Mouse (Mus musculus): ENCODE measurements around the gene Tifa.
"Not testable (repeated sequence)": the region's sequence is repeated elsewhere in the genome, so short reads cannot be mapped to it uniquely, and the experiment has no call there.

Tifa gene

DNA sequence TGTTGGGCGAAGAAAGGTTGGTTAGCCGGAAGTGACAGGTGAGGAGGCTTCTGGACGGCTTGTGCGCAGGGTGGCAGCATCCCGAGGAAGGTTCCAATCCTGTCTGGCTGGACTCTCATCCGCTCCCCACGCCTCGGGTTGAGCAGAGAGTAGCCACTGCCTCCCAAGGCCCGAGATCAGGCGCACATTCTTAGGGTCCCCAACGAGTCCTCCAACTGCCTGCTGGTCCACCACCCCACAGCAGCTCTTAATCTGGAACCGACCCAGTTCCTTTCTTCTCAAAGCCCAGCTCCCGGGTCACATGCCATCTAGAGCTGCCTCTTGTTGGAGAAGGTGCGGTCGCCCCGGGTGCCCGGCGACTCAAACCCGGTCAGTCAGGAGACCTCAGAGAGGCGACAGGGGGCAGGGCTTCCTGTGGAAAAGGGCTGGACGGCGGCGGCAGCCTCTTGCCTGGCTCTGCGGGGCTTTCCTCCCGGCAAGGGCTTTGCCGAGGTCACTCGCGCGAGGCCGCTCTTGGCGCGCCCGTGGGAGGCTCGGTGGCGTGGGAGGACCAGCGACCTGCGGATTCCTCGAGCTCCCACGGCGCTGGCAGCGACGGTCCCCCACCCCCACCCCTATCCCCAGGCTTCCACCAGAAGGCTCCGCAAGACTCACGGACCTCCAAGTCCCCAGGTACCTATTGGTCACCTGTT is at the start of gene Tifa:
TSS of gene Tifa (plus strand) at position 306 of the 692 bp plus-strand sequence.
- peak; percentile 29 for DNase-seq

DNA sequence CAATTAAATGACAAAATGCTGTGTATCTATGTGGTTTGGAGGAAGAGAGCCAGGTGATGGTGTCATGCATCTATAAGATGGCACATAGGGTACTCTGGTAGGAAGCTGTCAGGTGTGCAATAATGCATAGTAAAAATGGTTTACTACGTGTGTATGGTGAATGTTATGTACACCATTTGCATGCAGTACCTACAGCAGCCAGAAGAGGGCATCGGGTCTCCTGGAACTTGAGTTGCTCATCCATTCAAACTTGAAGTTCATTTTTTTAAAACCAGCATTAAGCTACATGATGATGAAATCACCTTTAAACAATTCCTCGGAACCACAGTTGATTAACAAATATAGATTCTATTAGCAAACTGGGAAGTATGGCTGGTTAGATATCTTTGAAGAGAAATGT is 48.1 kb upstream of the Tifa start:
- no peak for DNase-seq

DNA sequence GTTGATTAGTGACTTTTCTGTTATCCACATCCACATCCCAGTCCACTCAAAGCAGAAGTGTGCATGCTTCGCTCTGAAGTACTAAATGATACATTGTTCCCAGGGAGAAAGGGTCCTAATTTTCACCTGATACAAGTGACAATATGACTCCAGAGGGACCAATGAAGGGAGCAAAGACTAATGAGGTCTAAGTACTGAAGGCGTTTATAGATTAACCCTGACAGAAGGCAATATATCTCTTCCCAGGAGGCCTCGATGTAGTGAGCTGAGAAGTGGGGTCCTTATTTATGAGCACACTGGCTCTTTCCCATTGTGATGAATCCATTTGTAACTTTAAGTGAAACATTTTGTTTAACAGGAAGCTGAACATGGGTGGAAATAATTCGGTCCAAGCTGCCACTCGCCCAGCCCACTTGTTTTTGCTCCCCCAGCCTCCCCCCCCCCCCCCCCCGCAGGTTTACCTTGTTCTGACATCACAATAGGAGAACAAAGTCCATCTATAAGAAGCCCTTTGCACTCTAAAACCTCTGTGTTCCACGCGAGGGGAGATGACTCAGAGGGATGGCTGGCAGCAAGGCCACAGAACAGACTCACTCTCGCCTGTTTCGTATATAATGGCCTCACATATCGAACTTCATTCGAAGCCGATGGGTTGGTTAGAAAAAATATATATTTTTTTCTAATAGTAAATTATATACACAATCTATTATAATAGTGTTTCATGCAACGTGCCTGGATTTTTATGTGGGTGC is 45.8 kb upstream of the Tifa start:
- no peak for DNase-seq

DNA sequence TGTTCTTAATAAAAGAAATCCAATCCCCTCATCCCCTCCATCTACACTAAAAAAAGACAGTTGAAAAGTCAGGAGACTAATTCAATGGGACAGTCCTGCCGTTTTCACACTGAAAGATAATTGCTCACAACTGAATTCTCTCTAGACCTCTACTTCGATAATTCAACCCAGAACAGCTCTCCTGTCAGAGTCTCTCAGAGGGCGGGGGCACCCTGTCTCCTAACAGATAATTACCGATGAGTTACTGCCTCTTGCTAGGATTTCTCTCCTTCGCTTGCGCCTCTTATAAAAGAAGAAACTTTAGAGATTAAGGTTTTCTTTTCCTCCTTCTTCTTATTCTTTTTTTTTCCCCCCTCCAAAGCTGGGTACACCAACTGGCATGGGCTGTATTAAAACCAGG is 44.1 kb upstream of the Tifa start:
- DNase-seq = no peak

DNA sequence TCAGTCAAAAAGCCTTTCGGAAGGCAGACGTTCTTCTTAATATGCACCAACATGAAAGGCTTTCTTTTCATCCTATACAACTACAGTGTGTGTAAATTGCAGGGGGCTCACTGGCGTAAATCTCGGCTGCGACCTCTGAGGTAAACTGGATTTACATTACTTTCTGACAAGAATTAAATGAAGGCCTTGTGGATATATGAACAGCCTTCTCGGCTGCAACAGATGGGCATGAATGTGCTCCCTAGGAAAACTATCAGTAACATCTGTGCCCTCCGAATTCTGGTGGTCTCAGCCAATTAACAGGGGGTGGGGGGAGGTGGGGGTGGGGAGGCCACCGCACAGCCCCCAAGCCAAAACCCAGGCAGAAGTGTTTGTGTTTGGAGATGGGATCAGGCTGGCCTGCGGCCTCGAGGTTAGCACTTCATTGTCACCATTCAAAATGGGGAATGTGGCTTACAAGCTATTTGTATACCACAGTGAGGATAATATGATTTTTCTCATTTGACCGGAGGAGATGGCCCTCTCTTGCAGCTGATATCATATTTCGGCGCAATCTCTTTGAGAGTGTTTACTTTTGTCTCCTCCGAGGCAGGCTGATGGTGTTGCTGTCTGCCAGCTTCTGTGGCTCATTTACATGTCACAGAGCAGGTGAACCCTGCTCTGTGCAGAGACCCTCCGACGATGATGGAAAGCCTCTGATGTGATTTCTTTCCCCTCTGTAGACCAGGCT is 43.5 kb upstream of the Tifa start:
- DNase-seq = no peak

DNA sequence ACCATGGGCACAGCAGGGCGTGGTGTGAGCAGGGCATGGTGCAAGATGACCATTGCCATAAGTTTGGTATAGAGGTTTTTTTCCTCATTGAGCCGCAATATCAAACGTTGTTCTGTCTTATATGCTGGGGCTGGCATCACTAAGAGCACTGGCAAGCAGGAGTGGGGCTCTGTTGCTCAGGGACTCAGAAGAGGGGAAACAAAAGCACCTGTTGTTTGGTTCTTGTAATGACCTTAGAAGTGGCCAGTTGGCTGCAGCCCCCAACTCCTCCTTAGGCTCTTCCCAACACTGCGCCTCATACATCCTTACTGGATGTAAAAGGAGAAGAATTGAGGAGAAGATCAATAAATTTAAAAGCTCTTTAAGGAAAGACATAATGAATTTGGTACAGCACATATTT is 41.0 kb upstream of the Tifa start:
- DNase-seq = no peak

DNA sequence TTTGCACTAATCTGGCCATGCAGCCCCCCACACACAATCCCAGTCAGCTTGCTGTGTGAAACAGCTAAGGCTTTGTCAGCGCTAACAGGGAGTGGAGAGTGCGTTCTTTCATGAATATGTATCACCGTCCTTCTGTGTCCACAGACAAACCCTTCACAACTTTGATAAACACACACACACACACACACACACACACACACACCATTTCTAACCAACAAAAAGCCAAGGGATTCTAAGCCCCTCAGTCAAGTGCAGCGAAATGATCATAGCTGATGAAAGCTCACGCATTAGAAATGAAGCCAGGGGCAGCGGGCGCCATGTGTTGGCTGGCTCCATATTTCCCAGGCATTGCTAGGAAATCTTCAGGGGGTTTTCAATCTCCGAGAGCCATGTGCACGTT is 40.3 kb upstream of the Tifa start:
- DNase-seq = no peak

DNA sequence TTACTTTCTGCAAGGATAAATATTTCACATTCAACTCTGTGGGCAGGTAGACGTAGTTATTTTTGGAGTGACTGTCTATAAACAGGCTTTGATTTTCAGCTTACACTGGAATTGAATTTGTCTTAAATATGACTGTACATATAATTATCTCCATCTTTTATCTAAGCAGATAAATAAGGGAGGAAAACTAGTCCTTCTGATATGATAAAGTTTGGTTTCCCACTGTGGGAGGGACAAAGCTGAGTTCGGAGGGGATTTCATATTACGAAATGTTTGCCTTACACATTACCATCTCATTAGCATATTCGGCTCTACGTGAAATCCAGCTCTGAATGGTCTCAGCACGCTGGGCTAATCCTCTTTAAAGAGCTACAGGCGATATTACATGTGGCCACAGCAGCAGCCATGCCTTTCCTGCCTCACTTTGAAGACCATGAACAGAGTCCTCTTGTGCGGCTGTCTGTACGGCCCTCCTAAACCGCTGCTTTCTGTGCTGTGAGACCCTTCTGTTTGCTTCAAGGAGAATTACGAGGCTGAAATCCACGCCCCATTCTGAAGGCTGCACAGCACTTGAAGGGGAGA is 39.5 kb upstream of the Tifa start:
- no peak for DNase-seq

DNA sequence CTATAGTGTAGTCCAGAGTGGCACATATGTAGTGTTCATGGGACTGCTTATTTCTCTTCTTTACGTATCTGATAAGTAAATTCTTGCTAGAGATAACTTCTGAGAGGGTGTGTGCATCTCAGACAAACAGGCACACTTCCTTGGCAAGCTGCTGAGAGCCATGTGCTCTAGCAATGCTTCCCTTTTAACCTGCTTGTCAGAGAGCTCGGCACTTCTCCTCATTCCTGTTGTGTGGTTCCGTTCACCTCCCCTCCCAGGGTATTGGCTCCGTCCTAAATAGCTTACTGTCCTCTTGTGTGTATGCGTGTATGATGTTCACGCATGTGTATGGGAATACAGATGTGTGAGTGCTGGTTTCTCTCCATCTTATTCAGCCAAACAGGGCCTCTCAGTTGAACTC is 33.1 kb upstream of the Tifa start:
- no peak for DNase-seq

DNA sequence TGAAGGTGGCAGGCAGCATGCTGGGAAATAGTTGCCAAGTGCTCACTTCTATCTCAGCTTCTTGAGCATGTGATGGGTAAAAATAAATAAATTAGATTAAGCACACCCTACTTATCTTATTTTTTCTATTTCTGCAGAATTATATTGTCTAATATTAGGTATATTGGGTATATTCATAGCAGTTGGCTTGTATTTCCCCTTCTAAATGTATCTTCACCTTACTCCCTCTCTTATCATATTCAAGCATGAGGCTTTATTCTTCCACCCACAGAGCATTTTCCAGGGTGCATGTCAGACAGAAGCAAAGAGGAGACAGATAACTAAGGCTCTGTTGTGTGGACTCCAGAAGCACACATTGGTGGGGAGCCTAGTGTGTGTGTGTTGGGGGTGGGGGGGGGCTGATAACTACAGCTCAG is 31.7 kb upstream of the Tifa start:
- DNase-seq = no peak

DNA sequence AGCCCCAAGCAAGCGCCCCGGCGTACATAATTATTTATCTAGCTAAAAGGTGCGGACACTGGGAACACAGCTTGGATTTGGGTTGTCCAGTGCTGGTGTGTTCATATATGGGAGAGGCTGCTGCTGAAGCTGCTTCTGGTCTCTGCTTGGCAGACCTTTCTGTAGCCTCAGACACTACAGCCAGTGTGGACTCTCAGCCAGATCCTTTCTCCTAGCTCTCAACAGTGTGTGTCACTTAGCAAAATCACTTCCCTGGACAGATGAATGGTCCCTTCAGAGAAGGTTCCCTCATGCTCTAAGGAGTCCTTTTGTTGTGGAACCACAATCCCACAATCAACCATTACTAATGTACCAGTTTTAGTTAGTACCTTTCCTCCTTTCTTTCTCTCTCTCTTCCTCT is 30.8 kb upstream of the Tifa start:
- no peak for DNase-seq

DNA sequence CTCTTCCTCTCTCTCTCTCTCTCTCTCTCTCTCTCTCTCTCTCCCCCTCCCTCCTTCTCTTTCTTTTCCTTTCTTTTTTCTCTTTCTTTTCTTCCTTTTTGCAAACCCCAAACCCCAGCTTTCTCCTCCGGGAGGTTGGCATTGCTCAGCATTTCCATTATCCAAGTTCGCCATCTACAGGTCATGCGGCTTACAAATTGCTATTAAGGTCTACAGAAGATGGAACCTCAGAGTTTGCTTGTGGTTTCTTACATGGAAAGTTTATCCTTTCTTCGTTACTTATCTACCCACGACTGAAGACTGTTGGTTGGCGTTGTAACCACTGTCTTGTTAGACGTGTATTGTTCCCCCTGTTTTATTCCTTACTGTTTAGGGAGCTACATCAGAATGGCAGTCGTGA is 30.4 kb upstream of the Tifa start:
- DNase-seq = peak; percentile 47

DNA sequence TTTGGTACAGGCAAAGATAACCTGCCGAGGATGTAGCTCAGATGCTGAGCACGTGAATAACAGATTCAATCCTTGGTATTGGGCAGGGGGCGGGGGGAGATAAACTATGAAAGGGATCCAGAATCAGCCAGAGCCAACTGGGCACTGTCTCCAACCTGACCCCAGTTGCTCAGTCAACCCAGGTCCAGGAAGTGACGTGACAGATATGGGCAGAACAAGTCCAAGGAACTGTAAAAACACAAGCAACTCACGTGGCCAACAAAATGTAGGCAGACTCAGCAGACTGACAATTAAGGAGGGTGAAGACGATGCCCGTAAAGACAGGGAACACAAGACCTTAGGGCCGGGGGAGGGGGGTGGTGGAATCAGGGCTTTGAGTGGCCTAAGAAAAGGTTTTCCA is 27.2 kb upstream of the Tifa start:
- DNase-seq = no peak

DNA sequence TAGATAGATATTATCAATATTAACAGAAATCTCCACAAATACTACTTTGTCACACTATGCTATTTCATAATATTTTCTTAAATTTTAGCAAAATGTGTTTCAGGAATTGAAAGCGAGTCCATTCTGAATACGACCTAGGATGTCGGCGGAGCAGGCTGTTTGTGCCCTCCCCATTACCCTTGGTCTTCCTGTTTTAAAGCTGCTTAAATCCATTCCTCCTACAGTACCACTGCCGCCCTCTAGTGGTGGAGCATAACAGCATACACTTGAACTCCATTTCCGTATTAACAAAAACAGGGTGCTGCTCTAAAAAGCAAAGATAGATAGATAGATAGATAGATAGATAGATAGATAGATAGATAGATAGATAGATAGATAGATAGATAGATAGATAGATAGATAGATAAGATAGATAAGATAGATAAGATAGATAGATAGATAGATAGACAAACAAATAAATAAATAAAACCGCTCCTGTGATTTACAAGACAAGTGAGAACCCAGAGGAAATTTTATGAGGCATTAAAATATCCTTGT is 26.5 kb upstream of the Tifa start:
- DNase-seq = peak; percentile 79

DNA sequence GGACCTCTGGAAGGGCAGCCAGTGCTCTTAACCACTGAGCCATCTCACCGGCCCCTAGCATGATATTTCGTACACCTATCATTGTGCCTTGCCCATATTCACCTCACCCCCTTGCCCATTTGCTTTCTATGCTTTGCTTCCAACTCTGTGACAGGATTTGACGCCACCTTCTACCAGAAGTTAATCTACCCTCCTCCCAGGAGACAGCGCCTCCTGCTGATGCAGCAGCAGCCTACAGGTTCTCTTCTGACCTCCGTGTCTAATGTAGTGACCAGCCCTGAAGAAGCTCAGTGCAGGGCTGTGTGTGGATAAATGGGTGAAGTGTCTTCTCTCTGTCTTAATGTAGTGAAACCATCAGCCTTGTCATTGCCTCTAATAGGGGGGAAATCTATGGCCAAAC is 25.1 kb upstream of the Tifa start:
- DNase-seq = no peak

DNA sequence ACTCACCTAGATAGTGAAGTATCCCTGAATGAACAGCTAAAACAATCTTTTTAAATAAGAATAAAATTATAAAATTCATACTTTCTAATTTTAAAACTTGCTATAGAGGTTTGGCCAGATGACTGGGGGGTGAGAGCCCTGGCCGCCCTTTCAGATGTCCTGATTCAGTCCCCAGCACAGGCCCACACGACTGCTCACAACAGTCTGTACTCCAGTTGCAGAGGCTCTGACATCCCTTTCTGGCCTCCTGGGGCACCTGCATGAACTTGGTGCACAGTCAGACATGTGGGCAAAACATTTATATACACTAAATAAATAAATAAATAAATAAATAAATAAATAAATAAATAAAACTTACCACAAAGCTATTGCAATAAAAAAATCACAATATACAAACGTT is 23.6 kb upstream of the Tifa start:
- no peak for DNase-seq

DNA sequence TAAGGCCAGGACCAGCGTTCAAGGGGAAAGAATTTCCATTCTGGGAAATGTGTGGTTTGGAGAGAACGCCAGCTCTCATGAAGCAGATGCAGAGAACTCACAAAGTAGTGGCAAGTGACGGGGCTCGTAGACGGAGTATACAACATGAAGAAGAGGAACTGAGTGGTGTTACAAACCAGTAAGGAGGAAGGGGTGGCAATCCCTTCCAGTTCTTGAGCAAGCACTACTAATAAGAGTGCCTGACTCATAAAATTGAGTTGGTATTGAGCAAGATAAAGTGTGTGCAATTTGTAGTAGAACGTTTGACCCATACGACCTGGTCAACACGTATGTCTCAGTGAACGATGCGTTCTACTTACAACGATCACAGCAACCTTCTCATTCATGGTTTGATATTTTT is 20.5 kb upstream of the Tifa start:
- DNase-seq = no peak

DNA sequence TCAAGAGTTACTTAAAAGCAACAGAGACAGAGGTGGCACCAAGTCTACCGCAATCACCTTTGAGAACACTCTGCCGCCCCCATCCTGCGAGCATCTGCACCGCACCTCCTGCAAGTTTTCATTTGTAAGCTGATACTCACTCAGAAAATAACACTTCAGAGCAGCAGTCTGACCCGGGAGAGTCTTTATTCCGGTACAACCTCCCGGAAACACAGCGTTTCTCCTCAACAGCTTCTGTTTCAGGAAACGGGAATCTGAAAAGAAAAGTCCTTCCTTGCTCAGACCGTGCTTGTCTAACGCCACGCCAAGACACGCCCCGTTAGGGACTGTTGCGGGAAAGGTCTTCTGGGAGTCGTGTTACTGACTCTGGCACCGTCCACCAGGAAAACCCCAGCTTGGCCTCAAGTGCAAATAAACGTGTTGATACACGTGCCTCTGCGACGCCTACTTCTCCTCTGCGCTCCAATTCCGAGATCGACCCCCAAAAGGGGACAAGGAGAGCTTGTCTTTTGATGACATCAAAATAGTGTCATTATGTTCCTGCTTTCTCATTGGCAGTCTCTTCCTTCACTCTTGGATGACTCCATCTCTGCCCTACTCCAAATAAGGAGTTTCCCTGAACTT is 9.5 kb upstream of the Tifa start, which contains the start of gene Alpk1:
TSS of gene Alpk1 (minus strand) at position 507 of the 624 bp plus-strand sequence.
- DNase-seq = peak; percentile 52

DNA sequence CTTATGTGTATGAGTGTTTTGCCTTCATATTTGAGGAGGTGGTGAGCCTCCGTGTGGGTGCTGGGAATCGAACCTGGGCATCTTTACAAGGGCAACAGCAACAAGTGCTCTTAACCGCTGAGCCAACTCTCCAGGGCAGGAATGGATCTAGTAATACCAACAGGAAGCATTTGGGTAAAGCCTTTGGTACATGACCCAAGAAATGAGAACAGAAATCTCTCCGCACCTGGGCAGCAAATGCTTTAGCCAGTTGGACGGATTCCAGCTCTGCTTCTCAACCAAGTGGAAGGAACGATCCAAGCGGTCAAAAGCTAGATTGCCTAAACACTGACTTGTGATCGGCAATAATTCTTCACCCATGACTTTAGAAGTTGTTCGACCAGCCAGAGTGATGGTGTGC is 8.7 kb upstream of the Tifa start:
- no peak for DNase-seq

DNA sequence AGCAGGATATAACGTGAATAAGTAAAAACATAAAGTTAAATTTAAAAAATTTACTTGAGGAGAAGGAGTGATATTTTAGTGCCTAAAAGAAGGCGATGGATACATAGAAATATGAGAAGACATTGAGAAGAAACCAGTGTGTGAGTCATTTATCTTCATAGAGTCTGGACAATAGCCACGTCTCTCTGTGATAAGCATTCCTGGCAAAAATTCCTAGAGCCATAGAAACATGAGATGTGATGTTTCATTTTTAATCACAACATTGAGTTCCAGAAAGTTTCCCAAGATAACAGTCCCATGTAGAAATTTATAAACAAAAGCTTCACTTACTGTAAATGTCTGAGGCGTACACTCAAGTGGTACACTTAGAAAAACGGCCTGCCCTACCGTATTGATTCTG is 6.7 kb upstream of the Tifa start:
- DNase-seq = no peak

DNA sequence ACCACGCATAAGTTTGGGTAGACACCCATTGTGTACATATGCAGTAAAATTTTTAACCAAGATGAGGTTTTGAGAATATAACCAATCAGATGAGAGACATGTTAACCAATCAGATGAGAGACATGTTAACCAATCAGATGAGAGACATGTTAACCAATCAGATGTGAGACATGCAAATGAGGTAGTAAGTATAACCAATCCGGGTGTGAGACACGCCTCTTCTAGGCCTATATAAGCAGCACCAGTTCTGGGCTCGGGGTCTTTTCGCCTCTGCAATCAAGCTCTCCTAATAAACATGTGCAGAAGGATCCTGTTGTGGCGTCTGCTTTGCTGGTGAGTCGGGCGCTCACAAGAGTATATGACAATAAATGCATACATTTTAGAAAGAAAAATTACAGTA is 5.9 kb upstream of the Tifa start:
- DNase-seq = not testable (repeated sequence)

DNA sequence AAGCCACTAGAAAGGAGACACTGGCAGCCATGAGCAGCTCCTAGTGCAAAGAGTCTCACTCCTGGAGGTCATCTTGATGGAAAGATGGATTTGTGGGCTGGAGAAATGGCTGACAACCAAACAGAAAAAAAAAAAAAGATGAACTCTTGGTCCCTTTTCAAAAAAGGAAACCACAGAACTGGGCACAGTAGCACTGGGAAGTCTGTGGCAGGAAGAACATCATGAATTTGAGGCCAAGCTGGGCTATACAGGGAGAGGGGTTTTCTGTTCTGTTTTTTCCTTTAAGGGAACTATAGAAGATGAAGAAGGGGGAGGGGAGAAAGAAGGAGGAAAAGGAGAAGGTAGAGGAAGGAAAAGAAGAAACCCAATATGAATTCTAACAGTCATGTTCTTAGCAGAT is 2.6 kb upstream of the Tifa start:
- no peak for DNase-seq

DNA sequence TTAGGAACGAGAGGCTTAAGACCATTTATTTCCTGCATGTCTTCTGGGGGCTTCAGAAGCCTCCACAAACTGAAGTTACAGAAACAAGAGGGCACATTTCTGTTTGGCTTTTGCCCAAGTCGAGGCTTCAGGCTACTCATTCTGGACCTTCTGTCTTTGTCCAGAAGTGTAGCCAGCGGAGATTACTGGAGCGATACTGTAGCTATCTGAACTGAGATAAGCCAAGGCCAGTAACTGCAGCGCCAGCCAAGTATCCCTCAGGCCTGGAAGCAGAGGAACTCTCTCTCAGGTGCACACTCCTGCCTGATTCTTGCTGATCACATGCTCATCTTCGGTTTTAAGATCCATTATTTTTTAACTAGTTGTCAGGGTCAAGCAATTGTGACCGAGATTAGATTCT is 1.6 kb upstream of the Tifa start:
- no peak for DNase-seq

Measured in right cerebral cortex, postnatal 14 days (tissue).